Mouse (Mus musculus) C2C12 (cell line): ENCODE measurements around the gene Tnfrsf26. TPM values are rescaled to one million over a fixed set of nuclear protein-coding genes. Genes with fewer than 3 reads are reported as not detected.

ENCODE experiments used
- H3K27me3 ChIP-seq: one replicate; pipeline ENCODE4 v1.6.1; 2011; ENCODE audit not compliant: control insufficient read depth, insufficient read depth, insufficient read length
- H3K36me3 ChIP-seq: one replicate; pipeline ENCODE4 v1.6.1; 2011; ENCODE audit not compliant: control insufficient read depth, insufficient read depth
- H3K4me3 ChIP-seq: one replicate; pipeline ENCODE4 v1.5.1; 2011; ENCODE audit warnings: mild to moderate bottlenecking, control low read depth; ENCODE audit not compliant: poor library complexity, insufficient read depth, severe bottlenecking
- H3K79me2 ChIP-seq: one replicate; pipeline ENCODE4 v1.6.1; 2011; ENCODE audit not compliant: control insufficient read depth, insufficient read depth
- H3K79me3 ChIP-seq: one replicate; pipeline ENCODE4 v1.6.1; 2011; ENCODE audit warnings: low read depth, control low read depth
- H3ac ChIP-seq: one replicate; pipeline ENCODE3; 2011; ENCODE audit warnings: low read depth; ENCODE audit not compliant: control insufficient read depth, insufficient read length
- CEBPB ChIP-seq: IDR thresholded peaks from one replicate; pipeline ENCODE4 v1.6.1; 2011; ENCODE audit warnings: low read depth, mild to moderate bottlenecking, control low read depth, moderate library complexity
- CTCF ChIP-seq: IDR thresholded peaks from one replicate; pipeline ENCODE4 v1.5.1; 2011; ENCODE audit not compliant: control insufficient read depth, insufficient read depth, insufficient read length
- FOSL1 ChIP-seq: IDR thresholded peaks from one replicate; pipeline ENCODE4 v1.8.0; 2011; ENCODE audit warnings: mild to moderate bottlenecking, low read length; ENCODE audit not compliant: poor library complexity, insufficient read depth, severe bottlenecking
- MAX ChIP-seq: IDR thresholded peaks from one replicate; pipeline ENCODE4 v1.6.1; 2011; ENCODE audit warnings: mild to moderate bottlenecking, control low read depth
- MYOD1 ChIP-seq: IDR thresholded peaks from one replicate; pipeline ENCODE4 v1.6.1; 2011; ENCODE audit warnings: low read depth; ENCODE audit not compliant: control insufficient read depth, insufficient read length
- MYOG ChIP-seq: IDR thresholded peaks from one replicate; pipeline ENCODE4 v1.6.1; 2011; ENCODE audit not compliant: control insufficient read depth, insufficient read length; ENCODE audit errors: extremely low read depth
- USF1 ChIP-seq: IDR thresholded peaks from one replicate; pipeline ENCODE4 v1.6.1; 2011; ENCODE audit warnings: low read depth, mild to moderate bottlenecking, control low read depth, moderate library complexity
- polyA plus RNA-seq: library from polyadenylated mRNA; unstranded; fragments of >200 nt; fragmentation: generic; extraction: Trizol; gene quantifications from one replicate; pipeline ENCODE4 v1.2.1, GENCODE M21; 2012; ENCODE audit warnings: missing spikeins

Tnfrsf26 gene
- polyA plus RNA-seq, 1 experiment, result 0.04 TPM

DNA sequence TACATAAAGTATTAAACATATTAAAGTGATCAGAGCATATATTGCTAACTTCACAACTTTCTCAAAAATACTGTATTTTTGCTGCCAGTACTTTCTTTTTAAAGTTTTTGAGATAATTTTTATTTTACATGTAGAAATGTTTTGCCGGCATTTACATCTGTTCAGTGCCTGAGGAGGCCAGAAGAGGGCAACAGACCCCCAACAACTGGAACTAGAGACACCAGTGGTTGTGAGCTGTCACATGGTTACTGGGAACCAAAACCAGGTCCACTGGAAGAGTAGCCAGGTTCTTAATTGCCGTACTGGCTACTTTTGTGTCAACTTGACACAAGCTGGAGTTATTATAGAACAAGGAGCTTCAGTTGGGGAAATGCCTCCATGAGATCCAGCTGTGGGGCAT lies 26.8 kb downstream of the Tnfrsf26 start:
- H3K79me2 ChIP-seq, result peaks cover 32% of the 10 kb centered on the region
- peaks cover 12% of the 10 kb centered on the region for H3K36me3 ChIP-seq
- no peaks in the 10 kb centered on the region for H3K27me3 ChIP-seq
- peaks cover 27% of the 10 kb centered on the region for H3K79me3 ChIP-seq
- no peak overlapping the region for H3ac ChIP-seq
- no peak overlapping the region for H3K4me3 ChIP-seq
- TF ChIP-seq CTCF (no peak), MYOG (no peak), USF1 (no peak), FOSL1 (no peak), CEBPB (no peak), MYOD1 (no peak)

DNA sequence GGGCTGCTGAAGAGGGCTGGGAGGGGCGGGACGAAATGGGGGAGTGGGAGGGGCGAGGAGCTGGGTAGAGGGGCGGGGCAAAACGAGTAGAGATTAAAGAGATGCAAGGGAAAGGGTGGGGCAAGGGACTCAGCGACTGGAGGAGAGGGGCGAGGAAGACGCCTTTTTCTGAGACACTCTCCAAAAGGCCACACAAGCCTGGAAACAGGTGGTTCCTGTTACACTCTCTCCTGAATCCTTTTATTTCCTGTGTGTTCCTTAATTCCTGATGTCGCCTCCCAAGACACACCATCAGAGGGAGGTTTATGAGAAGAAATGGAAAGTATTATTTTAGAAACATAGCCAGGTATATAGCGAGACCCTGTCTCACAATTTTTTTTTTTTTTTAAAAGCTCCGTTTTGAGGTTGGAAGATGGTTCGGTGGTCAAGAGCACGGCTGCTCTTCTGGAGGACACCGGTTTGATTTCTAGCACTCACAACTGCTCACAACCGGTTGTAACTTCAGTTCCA lies 28.2 kb downstream of the Tnfrsf26 start:
- TF ChIP-seq MAX (no peak), MYOG (no peak), CTCF (no peak), CEBPB (no peak), USF1 (no peak), FOSL1 (no peak), MYOD1 (no peak)
- H3ac ChIP-seq, result no peak overlapping the region
- H3K27me3 ChIP-seq, result no peaks in the 10 kb centered on the region
- peaks cover 16% of the 10 kb centered on the region for H3K36me3 ChIP-seq
- H3K79me2 ChIP-seq, result peaks cover 46% of the 10 kb centered on the region
- peaks cover 34% of the 10 kb centered on the region for H3K79me3 ChIP-seq
- no peak overlapping the region for H3K4me3 ChIP-seq

DNA sequence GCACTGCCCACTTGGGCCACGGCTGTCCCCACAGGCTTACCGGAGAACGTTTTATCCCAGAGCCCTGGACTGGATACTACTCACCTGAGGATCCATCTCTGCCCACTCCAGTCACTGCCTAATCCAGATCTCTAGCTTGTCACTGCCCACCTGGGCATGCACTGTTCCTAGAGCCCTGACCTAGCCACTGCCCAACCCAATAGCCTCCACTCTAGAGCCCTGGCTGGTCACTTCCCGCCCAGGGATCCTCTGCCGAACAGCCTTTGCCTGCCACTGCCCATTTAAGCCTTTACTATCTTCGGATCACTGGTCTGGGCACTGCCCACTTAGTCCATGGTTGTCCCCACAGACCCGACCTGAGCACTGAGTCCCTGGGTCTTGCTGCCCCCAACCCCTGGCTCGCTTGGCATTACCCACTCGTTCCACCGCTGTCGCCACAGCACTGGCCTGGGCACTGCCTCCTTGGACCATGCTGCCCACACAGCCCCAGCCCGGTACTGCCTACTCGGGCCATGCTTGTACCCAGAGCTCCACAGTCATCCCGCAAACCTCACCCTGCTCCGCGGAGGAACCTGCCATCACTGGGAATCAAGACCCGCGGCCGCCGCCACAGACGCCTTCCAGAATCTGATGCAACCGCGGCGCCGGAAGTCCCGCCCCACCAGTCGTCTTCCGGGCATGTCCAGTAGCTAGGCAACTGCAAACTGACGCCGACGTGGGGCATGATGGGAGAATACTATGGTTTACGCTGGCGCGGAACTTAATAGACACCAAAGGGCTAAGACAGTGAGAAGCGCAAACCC lies 28.9 kb downstream of the Tnfrsf26 start, which contains the start of gene Cars:
Gene Cars (minus strand): TSS at position 663 of the 803 bp plus-strand sequence.
- peak within 1 kb of the TSS; percentile 80 for H3K4me3 ChIP-seq
- no peaks in the 10 kb centered on the region for H3K27me3 ChIP-seq
- peak within 1 kb of the TSS; percentile 84 for H3ac ChIP-seq
- H3K79me2 ChIP-seq, result peaks cover 53% of the 10 kb centered on the region
- TF ChIP-seq USF1 (no peak), CEBPB (peak; percentile 63)
- peaks cover 41% of the 10 kb centered on the region for H3K79me3 ChIP-seq
- peaks cover 21% of the 10 kb centered on the region for H3K36me3 ChIP-seq

DNA sequence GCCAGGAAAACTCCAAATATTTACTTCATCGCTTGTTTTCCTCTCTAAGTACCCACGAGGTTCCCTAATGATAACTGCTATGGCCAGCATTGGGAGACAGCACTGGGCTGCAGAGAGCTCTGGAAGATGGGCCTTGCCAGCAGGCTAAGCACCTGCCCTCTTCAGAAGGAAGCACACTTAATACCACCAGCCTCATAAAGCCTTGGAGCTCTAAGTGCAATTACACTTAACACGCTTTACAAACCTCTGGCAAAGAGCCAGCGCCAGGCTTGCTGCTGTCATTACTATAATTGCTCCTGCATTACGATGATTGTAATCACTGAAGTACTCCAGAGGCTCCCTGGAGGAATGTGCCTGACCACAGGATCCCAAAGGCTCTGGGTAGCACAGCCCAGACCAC lies 33.7 kb downstream of the Tnfrsf26 start:
- H3ac ChIP-seq, result no peak overlapping the region
- peaks cover 100% of the 10 kb centered on the region for H3K79me2 ChIP-seq
- no peaks in the 10 kb centered on the region for H3K27me3 ChIP-seq
- TF ChIP-seq MYOG (no peak), MAX (no peak), CTCF (no peak), FOSL1 (no peak), MYOD1 (no peak), USF1 (no peak), CEBPB (no peak)
- peaks cover 47% of the 10 kb centered on the region for H3K36me3 ChIP-seq
- H3K79me3 ChIP-seq, result peaks cover 63% of the 10 kb centered on the region
- H3K4me3 ChIP-seq, result no peak overlapping the region

GRCm38 (mm10) chr7:143592255-143592654 lies 36.3 kb downstream of the Tnfrsf26 start:
- Histone ChIP-seq H3ac (no peak overlapping the region), H3K4me3 (no peak overlapping the region), H3K27me3 (no peaks in the 10 kb centered on the region), H3K36me3 (peaks cover 61% of the 10 kb centered on the region), H3K79me2 (peaks cover 73% of the 10 kb centered on the region), H3K79me3 (peaks cover 40% of the 10 kb centered on the region)
- no peak for TF ChIP-seq MYOG
- TF ChIP-seq USF1, result no peak

- Histone ChIP-seq H3K79me3 (peaks cover 19% of the 10 kb centered on the region), H3K27me3 (no peaks in the 10 kb centered on the region), H3ac (no peak overlapping the region), H3K4me3 (no peak overlapping the region), H3K36me3 (peaks cover 85% of the 10 kb centered on the region), H3K79me2 (peaks cover 31% of the 10 kb centered on the region)
- TF ChIP-seq CTCF, result no peak
Observed at GRCm38 (mm10) chr7:143588006-143588405, 40.5 kb downstream of the Tnfrsf26 start.
